Mouse (Mus musculus) G1E (cell line): ENCODE results near the gene Gm867. TPM values are rescaled to one million over a fixed set of nuclear protein-coding genes. Genes with fewer than 3 reads are reported as not detected.

Source experiments
- ATAC-seq: 2 replicates; pipeline ENCODE4 v1.8.0; 2016; ENCODE audit warnings: mild to moderate bottlenecking; ENCODE audit not compliant: insufficient number of reproducible peaks, poor library complexity, low FRiP score, severe bottlenecking; ENCODE audit errors: extremely low read depth
- DNase-seq: peaks from one replicate; pipeline ENCODE4 v3.0.0; 2012; ENCODE audit warnings: low spot score
- H3K27me3 ChIP-seq: 2 replicates; pipeline ENCODE4 v1.6.1; 2012; ENCODE audit warnings: mild to moderate bottlenecking, low read length, inconsistent platforms; ENCODE audit not compliant: insufficient read depth
- H3K36me3 ChIP-seq: replicated peaks from 2 replicates; pipeline ENCODE3; 2012; ENCODE audit warnings: mild to moderate bottlenecking, inconsistent platforms
- H3K4me1 ChIP-seq: 2 replicates; pipeline ENCODE4 v1.6.1; 2012; ENCODE audit warnings: low read depth, low read length, inconsistent platforms, mixed read lengths; ENCODE audit not compliant: insufficient read depth
- H3K4me3 ChIP-seq: 2 replicates; pipeline ENCODE4 v1.5.1; 2012; ENCODE audit warnings: low read depth, mild to moderate bottlenecking, inconsistent platforms, low read length, moderate library complexity, mixed read lengths
- H3K9me3 ChIP-seq: replicated peaks from 2 replicates; pipeline ENCODE4 v1.6.1; 2012; ENCODE audit warnings: inconsistent platforms
- CTCF ChIP-seq: IDR thresholded peaks from 2 replicates; pipeline ENCODE4 v1.5.1; 2012; ENCODE audit warnings: low read depth, low read length, inconsistent platforms, mixed read lengths
- GATA1 ChIP-seq: IDR thresholded peaks from 2 replicates; pipeline ENCODE4 v1.6.1; 2012; ENCODE audit warnings: borderline replicate concordance, low read length, inconsistent platforms, mixed read lengths
- GATA2 ChIP-seq: IDR thresholded peaks from 2 replicates; pipeline ENCODE4 v1.6.1; 2012; ENCODE audit warnings: low read depth, low read length, inconsistent platforms, borderline replicate concordance
- POLR2AphosphoS5 ChIP-seq: IDR thresholded peaks from 2 replicates; pipeline ENCODE4 v1.6.1; 2012; ENCODE audit warnings: low read depth, low read length, inconsistent platforms; ENCODE audit not compliant: insufficient replicate concordance
- TAL1 ChIP-seq: conservative IDR thresholded peaks from 2 replicates; pipeline ENCODE4 v1.6.1; 2012; ENCODE audit warnings: low read depth, low read length, inconsistent platforms, mixed read lengths
- polyA plus RNA-seq: library from polyadenylated mRNA; stranded (reverse); fragments of >175 nt; gene quantifications from 2 replicates; pipeline ENCODE4 v1.2.3, GENCODE M21; 2012
- total RNA-seq, 2 experiments: library from RNA; stranded (forward) in 1 of 2; stranded (reverse) in 1 of 2; fragments of 200-1000 nt in 1 of 2; fragments of >200 nt in 1 of 2; fragmentation: Nextera tagmentation in 1 of 2; gene quantifications; 2 replicates each; pipeline ENCODE4 v1.2.3; 2014 to 2017

Gene Gm867
- total and polyA plus RNA-seq, 3 experiments: 45.1 TPM; not detected in 2

- Histone ChIP-seq H3K4me3 (no peak overlapping the region), H3K27me3 (no peaks in the 10 kb centered on the region), H3K36me3 (peaks cover 62% of the 10 kb centered on the region), H3K4me1 (peaks cover 36% of the 10 kb centered on the region), H3K9me3 (no peaks in the 10 kb centered on the region)
- ATAC-seq (no peak), DNase-seq (no peak)
- no peak for TF ChIP-seq POLR2AphosphoS5
- no peak for TF ChIP-seq GATA2
- no peak for TF ChIP-seq TAL1
- no peak for TF ChIP-seq CTCF
- TF ChIP-seq GATA1: no peak
Observed at GRCm38 (mm10) chr10:75919026-75919425, 21.4 kb downstream of the Gm867 start.

GRCm38 (mm10) chr10:75916840-75917239 lies 23.6 kb downstream of the Gm867 start:
- Histone ChIP-seq H3K27me3 (no peaks in the 10 kb centered on the region), H3K4me1 (peaks cover 22% of the 10 kb centered on the region), H3K36me3 (peaks cover 73% of the 10 kb centered on the region), H3K9me3 (no peaks in the 10 kb centered on the region), H3K4me3 (no peak overlapping the region)
- no peak for TF ChIP-seq GATA1
- TF ChIP-seq CTCF: no peak
- no peak for TF ChIP-seq TAL1
- DNase-seq (no peak), ATAC-seq (no peak)

DNA sequence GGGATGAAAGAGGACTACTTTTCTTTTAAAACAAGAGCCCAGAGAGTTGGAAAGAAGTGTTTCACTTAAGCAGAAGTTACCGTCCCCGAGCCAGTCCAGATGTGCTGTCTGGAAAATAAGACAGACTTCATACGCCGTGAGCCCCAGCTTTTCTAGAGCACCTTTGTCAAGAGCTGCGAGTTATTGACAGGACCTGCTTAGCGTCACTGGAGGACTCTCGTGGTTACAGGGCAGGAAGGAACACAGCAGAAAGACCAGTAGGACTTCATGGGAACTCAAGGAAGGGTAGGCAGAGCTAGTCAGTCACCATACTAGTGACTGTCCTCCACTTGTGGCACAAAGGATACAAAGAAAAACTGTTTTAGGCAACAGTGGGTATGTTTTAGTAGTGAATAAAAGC lies 24.9 kb downstream of the Gm867 start:
- TF ChIP-seq GATA2: no peak
- TF ChIP-seq GATA1: no peak
- TF ChIP-seq CTCF: no peak
- no peak for TF ChIP-seq TAL1
- TF ChIP-seq POLR2AphosphoS5: no peak
- H3K36me3 ChIP-seq: peaks cover 86% of the 10 kb centered on the region
- H3K27me3 ChIP-seq: no peaks in the 10 kb centered on the region

GRCm38 (mm10) chr10:75913013-75913589 lies 27.4 kb downstream of the Gm867 start:
- ATAC-seq: no peak
- no peaks in the 10 kb centered on the region for H3K27me3 ChIP-seq
- H3K9me3 ChIP-seq: no peaks in the 10 kb centered on the region
- TF ChIP-seq CTCF (no peak), GATA2 (no peak), GATA1 (no peak), TAL1 (no peak), POLR2AphosphoS5 (no peak)
- DNase-seq: no peak
- H3K36me3 ChIP-seq: peaks cover 87% of the 10 kb centered on the region
- 0 out of 2 replicates have a peak, but pooled peaks cover 2% of the 10 kb centered on the region for H3K4me1 ChIP-seq
- H3K4me3 ChIP-seq: no peak overlapping the region

More for the DNA sequence above, 24.9 kb downstream of the Gm867 start:
- peaks cover 16% of the 10 kb centered on the region for H3K4me1 ChIP-seq
- DNase-seq (no peak), ATAC-seq (no peak)
- no peak overlapping the region for H3K4me3 ChIP-seq
- no peaks in the 10 kb centered on the region for H3K9me3 ChIP-seq

DNA sequence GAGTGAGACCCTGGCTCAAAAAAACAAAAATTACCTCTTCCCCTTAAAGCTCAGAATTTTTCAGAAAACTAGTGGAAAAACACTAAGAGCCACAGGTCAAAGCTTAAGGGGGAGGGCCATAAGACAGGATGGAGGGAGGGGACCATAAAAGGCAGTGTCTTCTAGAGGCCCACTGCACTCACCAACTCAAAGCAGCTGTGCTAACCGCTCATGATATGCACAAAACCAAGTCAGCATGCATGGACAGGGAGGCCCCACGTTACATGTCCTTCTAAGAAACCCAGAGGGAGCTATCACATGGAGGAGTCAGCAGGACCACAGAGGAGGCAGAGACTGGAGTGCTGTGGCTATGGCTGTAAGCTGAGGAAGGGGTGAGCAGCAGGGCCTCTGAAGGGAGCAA lies 29.8 kb downstream of the Gm867 start:
- Histone ChIP-seq H3K27me3 (no peaks in the 10 kb centered on the region), H3K9me3 (no peaks in the 10 kb centered on the region), H3K4me1 (peaks cover 3% of the 10 kb centered on the region; the same call in 1 of the 2 replicates), H3K4me3 (no peak overlapping the region), H3K36me3 (peaks cover 89% of the 10 kb centered on the region)
- DNase-seq (no peak), ATAC-seq (no peak)
- TF ChIP-seq POLR2AphosphoS5 (no peak), GATA1 (no peak), GATA2 (no peak), CTCF (no peak), TAL1 (no peak)

DNA sequence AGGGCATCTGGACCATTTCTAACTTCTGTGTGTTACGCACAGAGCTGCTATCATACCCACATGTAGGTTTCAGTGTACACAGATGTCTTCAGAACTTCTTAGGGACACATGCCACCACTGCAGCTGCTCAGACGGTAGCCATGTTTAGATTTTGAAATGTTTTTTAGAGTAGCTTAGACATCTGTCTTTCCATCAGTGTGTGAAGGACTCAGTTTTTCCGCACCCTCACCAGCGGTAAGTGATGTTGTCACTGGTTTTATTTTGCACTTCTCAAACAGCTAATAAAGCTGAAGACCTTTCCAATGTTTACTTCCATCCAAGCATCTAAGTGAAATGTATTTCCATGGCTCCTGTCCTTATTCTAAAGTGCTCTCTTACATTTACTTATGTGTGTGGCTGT lies 33.6 kb downstream of the Gm867 start:
- TF ChIP-seq TAL1 (no peak), CTCF (no peak), POLR2AphosphoS5 (no peak), GATA1 (no peak), GATA2 (no peak)
- Histone ChIP-seq H3K36me3 (peaks cover 94% of the 10 kb centered on the region), H3K4me1 (peaks cover 5% of the 10 kb centered on the region; the same call in 1 of the 2 replicates), H3K9me3 (no peaks in the 10 kb centered on the region), H3K27me3 (no peaks in the 10 kb centered on the region), H3K4me3 (no peak overlapping the region)
- ATAC-seq (no peak), DNase-seq (no peak)
